Mouse (Mus musculus) G1E (cell line): ENCODE data around the gene Rnf216.
"Not testable (repeated sequence)": the region's sequence is repeated elsewhere in the genome, so short reads cannot be mapped to it uniquely, and the experiment has no call there.

Experiments used
- CTCF ChIP-seq: IDR thresholded peaks from 2 replicates; pipeline ENCODE4 v1.5.1; 2012; ENCODE audit warnings: low read depth, low read length, inconsistent platforms, mixed read lengths
- GATA1 ChIP-seq: IDR thresholded peaks from 2 replicates; pipeline ENCODE4 v1.6.1; 2012; ENCODE audit warnings: borderline replicate concordance, low read length, inconsistent platforms, mixed read lengths

DNA sequence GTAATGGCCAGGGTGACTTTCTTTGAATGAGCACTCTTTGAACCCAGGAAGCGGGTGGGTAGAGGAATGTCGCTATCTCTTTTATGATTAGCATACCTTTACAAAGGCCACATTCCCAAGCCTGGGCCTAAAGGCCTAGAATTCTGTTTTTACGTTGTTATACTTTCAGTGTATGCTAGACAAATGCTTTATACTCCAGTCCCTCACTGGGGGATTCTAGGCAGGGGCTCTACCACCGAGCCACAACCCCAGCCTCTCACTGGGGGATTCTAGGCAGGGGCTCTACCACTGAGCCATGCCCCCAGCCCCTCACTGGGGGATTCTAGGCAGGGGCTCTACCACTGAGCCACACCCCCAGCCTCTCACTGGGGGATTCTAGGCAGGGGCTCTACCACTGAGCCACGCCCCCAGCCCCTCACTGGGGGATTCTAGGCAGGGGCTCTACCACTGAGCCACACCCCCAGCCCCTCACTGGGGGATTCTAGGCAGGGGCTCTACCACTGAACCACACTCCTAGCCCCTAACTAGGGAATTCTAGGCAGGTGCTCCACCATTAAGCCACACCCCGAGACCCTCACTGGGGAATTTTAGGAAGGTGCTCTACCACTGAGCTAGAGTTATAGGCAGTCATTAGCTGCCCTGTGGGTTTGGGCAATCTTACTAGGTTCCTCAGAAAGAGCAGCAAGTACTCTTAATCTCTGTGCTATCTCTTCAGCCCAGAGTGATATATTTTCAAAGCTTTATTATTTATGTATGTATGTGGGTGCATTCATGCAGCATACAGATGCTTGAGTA lies 21.6 kb upstream of the Rnf216 start:
- TF ChIP-seq CTCF, GATA1: not testable (repeated sequence)
